Mouse (Mus musculus) urinary bladder, postnatal 25 days (tissue): ENCODE results near the gene Lcp2.

Experiments used
- DNase-seq: peaks from one replicate; pipeline ENCODE4 v3.0.0; 2022; ENCODE audit warnings: low spot score

Gene Lcp2

GRCm38 (mm10) chr11:34047542-34047937 lies 820 bp downstream of the Lcp2 start:
- DNase-seq = no peak

GRCm38 (mm10) chr11:34048375-34049124 lies 1.8 kb downstream of the Lcp2 start:
- DNase-seq = no peak

DNA sequence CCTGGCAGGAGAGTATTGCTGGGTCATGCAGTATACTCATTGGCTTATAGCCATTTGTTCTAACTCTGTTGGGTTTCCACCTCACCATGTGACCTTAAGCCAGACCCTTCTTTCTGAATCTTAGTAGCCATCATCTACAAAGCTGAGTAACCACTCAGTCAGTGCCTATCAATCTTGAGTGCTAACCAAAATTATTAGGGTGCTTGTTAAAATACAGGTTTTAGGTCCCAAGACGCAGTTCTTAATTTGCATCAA lies 2.3 kb downstream of the Lcp2 start:
- DNase-seq = no peak

GRCm38 (mm10) chr11:34050063-34050462 lies 3.3 kb downstream of the Lcp2 start:
- no peak for DNase-seq

DNA sequence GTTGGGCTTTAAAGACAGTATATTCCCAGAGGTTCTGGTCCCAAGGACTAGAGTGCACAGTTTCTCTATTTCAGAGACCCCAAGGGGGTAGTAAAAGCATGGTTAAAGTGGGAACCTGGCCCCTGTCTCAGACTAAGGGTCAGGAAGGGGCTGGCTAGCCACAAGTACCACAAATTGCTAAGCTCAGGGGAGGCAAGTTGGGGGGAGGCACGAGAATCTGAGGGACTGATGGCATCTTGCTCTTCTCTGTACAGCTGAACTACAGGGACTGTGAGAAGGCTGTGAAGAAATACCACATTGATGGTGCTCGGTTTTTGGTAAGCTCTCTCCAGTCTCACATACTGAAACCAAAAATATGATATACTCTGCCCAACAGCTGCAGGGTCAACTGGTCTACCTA lies 3.9 kb downstream of the Lcp2 start:
- no peak for DNase-seq

DNA sequence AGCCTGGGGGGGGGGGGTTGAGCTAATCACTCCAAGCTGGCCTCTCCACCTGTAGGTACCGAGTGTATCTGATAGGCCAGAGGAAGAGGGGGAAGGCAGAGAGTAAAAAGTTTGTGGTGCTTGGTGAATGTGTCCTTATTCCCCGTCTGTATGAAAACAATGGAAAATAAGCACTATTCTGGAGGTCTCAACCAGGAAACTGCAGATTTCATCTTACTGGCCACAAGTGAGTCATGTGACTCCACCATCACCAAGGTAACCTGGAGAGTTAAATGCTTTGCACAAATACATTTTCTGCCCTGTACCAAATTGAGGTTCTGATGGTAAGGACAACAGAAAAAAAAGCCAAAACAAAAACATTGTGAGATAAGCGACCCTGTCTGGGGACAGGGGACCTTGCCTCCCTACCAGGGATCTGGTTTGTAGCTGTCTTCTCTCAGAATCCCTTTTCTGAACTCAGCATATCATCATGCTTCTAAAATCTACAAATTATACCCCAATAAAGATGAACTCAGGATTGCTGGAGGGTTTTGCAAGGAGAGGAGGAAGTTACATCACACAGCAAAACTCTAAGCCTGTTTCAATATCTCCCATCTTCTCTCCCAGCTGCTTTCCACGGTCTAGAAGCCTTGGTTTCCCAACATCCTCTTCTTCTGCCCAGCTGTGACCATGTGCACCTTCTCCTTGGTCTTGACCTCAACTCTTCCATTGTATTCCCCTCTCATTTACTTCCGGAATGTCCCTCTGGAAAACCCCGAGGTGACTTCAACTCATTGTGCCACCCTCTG lies 6.5 kb downstream of the Lcp2 start:
- DNase-seq = no peak

DNA sequence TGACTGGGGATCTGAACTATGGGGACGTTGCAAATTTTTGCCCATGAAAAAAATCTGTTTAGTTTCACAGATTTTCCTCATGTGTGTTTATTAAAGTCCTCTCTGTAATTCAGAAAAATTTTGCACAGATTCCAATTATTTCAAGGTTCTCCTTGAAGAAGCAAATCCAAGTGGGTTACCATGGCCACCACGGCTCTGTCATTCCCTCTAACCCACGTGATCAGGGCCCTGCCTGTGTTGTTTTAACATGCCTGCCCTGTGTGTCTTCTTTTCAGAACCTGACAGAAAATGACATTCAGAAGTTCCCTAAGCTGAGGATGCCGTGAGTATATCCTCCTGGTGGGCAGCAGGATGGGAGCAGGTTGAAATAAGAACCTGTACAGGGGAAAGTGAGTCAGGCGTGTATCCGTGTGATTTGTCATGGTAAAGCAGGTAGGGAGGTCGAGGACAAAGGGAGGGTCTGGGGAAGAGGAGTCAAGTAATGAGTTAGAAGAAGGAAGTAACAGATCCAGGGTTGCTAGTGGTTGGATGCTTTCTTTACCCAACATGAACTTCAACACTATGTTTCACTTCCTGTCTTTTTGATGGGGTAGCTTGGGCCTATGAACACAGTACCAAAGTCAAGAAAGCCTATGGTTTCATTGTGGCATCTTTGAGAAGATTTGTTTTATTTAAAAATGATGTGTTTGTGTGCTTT lies 7.5 kb downstream of the Lcp2 start:
- DNase-seq = no peak

DNA sequence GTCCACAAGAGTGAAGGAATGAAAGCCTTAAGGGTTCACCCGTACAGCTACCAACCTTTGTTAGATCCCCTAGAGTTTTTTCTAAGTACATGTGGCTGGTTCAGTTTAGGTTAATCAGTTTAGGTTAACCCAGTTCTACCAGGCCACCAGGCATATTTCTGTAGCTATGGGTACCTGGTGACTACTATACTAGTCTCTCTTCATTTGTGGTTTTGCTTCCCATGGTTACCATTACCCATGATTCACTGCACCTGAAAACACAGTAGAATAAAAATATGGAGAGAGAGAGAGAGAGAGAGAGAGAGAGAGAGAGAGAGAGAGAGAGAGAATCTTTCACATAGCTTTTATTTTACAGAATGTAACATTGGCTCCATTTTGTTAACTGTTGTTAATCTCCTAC lies 10.0 kb downstream of the Lcp2 start:
- DNase-seq = no peak

DNA sequence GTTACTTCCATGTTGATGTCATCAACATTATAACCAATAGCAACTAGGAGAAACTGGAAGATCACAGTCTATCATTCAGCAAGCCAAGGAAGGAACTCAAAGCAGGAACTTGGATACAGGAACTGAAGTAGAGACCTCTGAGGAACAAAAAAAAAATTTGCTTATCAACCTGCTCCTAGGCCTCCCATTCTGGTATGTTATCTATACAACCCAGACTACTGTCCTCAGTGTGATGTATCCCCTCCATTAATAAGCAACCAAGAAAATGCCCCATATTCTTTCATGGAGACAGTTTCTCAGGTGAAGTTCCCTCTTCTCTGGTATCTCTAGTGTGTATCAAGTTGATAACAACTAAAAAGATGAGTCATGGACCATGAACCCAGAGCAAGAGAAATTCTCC lies 11.6 kb downstream of the Lcp2 start:
- no peak for DNase-seq

DNA sequence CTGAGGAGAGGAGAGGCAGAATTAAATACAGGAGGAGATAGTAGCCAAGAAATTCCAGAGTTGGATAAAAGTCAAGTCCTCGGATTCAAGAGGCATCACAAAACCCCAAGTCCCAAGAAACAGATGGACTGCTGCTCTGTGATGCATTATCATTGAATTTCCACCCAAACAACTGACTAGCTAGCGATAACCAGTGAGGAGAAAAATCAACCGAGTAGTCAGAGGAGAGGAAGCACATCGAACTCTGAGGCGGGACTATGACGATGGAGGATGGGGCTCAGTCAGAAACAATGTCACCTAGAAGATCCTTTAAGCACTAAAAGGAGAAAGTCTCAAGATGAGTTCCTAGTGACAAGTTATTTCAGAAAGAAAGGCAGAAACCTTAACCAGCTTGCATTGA lies 12.2 kb downstream of the Lcp2 start:
- no peak for DNase-seq

- no peak for DNase-seq
Observed at GRCm38 (mm10) chr11:34061740-34062139, 15.0 kb downstream of the Lcp2 start.

DNA sequence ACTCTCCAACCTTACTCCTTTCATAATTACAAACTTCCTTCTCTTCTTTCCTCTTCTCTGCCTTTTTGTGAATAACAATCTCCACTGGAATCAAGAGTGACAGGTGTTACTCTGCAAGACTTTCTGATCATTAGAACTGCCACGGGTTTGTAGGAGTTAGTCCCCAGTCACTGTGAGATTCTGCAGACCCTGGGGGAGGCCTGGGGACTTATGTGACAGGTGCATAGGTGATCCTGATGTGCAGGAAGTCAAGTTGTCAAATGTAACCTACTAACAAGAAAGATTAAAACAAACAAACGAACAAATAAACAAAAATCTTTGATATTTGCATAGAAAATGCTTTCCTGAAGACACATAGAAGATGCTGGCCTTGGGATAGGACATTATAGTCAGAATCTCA lies 16.5 kb downstream of the Lcp2 start:
- DNase-seq = no peak

- DNase-seq = no peak
Observed at GRCm38 (mm10) chr11:34063702-34064485, 17.2 kb downstream of the Lcp2 start.

DNA sequence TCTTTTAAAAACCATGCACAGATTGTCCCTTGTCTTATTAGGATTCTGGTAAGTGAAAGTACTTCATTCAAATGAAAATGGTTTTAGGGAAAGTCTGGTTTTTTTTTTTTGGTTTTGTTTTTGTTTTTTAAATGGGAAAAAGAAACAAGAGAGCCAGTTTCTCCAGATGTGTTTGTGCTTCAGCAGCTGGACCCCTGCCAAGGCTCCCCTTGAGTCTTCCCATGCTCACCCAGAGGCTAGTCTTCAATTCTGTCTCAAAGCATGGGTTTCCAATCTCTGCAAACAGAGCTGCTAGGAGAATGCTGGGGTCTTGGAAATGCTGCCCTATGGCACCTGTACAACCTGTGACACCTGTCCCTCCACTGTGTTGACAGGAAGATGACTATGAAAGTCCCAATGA lies 23.9 kb downstream of the Lcp2 start:
- DNase-seq = no peak

GRCm38 (mm10) chr11:34072309-34072708 lies 25.6 kb downstream of the Lcp2 start:
- DNase-seq = no peak

DNA sequence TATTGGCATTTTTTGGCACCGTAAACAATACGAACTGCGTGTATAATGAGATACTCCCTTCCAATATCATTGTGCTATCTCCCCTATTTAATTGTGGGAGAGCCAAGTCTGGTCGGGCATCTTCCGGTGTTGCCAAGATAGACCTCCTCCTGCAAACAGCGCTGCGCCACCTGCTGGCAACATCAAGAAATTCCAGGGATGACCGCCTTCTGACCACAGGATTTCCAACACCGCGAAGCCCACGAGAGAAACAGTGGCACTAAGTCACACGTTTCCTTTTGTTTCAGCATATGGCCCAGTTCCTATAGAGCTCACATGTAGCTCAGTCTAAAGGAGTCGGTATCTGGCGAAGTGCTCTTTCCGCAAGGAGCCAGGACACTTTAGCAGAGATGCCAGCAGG lies 27.1 kb downstream of the Lcp2 start:
- DNase-seq = peak; percentile 58

DNA sequence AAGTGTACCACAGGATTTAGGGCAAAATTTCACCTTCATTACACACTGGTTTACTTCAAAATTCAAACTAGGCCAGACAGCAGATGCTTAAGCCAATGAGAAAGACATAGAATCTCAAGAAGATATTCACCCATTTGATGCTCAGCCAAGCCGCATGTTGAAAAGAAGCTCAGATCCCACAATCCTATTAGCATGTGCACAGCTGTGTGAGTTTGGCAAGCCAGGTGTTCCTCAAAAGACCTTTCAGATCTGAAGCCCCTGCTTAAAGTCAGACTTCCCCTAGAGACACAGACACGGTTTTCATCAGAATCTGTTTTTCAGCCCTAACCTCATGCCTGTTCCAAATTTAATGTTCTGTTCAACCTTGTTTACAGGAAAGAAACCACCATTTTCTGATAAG lies 31.1 kb downstream of the Lcp2 start:
- DNase-seq = no peak

DNA sequence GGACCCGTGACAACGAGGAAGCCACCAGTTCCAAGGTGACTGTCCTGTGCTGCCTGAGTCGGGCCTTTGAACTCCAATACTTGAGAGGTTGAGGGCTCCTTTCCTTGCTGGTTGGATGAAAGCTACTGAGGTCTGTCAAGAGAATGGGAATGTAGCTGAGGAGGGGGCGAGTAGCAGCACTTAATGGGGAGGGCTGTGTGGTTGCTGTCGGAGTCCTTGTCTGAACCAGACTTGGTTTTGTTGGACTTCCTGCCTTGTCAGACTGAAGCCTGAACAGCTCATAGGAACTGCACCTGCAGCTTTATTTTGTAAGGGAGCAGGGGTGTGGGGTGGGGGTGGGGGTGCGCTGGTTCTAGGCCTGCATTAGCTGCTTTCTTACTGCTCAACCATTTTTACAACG lies 31.9 kb downstream of the Lcp2 start:
- DNase-seq = no peak

DNA sequence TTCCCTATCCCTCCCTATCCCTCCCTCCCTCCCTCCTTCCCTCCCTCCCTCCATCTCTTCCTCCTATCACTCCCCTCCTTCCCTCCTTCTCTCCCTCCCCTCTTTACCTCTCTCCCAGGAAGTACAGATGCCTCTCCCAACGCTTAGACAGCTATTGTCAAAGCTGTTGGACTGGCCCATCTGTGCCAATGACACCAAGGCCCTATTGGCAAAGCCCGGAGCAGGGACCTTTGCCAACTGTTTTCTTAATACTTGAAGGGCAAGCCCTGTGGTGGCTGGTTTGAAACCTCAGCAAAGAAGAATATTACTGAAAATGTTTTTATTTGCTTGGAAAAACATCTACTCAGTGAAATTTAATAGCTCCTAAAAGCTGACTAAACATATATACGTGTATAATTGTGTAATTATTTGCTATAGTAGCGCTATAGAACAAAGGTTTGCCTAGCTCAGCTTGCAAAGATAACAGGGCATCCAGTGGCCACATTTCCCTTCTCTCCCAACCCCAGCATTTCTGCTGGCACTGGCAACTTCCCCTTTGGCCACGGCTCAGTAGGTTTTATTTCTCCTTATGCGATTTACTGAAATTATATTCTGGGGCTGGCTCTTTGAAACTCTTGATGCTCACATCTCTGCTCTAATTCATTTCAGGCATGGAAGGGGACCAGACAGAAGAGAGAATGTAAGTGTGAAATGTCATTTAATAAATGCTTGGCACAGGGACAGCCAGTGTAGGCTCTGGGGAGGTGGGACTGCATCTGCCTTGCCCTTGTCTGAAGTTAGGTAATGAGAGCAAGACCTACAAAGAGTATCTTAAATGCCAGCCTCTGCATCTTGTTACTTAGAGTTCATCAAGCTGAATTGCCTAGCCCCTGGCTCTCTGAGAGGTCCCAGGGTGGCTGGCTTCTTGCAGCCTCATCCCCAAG lies 33.1 kb downstream of the Lcp2 start:
- no peak for DNase-seq

- no peak for DNase-seq
Observed at GRCm38 (mm10) chr11:34083795-34084194, 37.1 kb downstream of the Lcp2 start.

- DNase-seq = no peak
Observed at GRCm38 (mm10) chr11:34084639-34085038, 37.9 kb downstream of the Lcp2 start.
